Mouse (Mus musculus): ENCODE data around the gene Lin37. TPM values are rescaled to one million over a fixed set of nuclear protein-coding genes. Genes with fewer than 3 reads are reported as not detected.

The Lin37 gene
- polyA plus RNA-seq, 1 experiment from 2014 or later = 49.1 TPM

DNA sequence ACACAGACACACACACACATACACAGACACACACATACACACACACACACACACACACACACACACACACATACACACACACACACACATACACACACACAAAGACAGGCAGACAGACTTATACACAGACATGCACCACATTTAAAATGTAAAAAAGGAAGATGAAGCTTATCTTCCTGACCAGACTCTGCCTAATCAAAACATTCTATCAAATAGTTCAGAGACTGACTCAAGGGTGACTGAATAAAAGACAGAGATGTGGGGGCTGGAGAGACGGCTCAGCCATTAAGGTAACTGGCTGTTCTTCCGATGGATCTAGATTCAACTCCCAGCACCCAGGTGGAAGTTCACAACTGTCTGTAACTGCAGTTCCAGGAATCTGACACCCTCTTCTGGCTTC, 15.3 kb downstream of the Lin37 start:
- H3K9me3 ChIP-seq = no peaks in the 10 kb centered on the region
- H3K27ac ChIP-seq = no peak overlapping the region
- ATAC-seq (ENCODE audit: insufficient number of reproducible peaks, insufficient read depth, low FRiP score, low TSS enrichment) = no peak
- no peak overlapping the region for H3K4me2 ChIP-seq (replicated peaks)
- WGBS = 92% methylated on average over 2 of the region's 2 CpGs
- H3K4me1 ChIP-seq = no peaks in the 10 kb centered on the region
- H3K9ac ChIP-seq = no peak overlapping the region; the same call in 1 of the 2 replicates
- H3K4me3 ChIP-seq = no peak overlapping the region
- H3K36me3 ChIP-seq = peaks cover 69% of the 10 kb centered on the region
- H3K27me3 ChIP-seq = no peaks in the 10 kb centered on the region

DNA sequence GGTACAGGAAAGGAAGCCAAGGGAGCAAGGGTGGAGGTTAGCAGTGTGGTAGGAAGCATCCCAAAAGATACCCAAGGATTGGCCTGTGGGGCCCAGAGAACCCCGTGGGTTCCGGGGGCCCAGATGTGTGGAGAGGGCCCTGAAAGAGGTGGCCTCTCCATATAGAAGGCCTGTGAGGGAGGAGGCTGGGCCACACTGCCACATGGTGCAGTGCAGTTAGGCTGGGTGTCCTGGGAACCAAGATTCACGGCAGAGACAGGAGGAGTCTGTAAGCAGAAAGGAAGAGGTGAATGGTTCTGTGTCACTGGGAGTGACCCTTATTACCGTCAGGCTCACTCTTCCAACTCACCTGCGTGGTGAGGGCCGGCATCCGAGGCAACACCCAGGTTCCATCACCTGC, 19.1 kb downstream of the Lin37 start:
- peak; percentile 54; the same call in 1 of the 2 replicates for ATAC-seq (ENCODE audit: insufficient number of reproducible peaks, insufficient read depth, low FRiP score, low TSS enrichment)
- Histone ChIP-seq H3K27ac (no peak overlapping the region), H3K27me3 (no peaks in the 10 kb centered on the region), H3K9me3 (no peaks in the 10 kb centered on the region), H3K36me3 (peaks cover 45% of the 10 kb centered on the region), H3K9ac (no peak overlapping the region), H3K4me3 (no peak overlapping the region), H3K4me1 (peaks cover under 1% of the 10 kb centered on the region; the same call in 1 of the 2 replicates), H3K4me2 (replicated peaks) (no peak overlapping the region)
- WGBS = 91% methylated on average over 7 of the region's 7 CpGs

DNA sequence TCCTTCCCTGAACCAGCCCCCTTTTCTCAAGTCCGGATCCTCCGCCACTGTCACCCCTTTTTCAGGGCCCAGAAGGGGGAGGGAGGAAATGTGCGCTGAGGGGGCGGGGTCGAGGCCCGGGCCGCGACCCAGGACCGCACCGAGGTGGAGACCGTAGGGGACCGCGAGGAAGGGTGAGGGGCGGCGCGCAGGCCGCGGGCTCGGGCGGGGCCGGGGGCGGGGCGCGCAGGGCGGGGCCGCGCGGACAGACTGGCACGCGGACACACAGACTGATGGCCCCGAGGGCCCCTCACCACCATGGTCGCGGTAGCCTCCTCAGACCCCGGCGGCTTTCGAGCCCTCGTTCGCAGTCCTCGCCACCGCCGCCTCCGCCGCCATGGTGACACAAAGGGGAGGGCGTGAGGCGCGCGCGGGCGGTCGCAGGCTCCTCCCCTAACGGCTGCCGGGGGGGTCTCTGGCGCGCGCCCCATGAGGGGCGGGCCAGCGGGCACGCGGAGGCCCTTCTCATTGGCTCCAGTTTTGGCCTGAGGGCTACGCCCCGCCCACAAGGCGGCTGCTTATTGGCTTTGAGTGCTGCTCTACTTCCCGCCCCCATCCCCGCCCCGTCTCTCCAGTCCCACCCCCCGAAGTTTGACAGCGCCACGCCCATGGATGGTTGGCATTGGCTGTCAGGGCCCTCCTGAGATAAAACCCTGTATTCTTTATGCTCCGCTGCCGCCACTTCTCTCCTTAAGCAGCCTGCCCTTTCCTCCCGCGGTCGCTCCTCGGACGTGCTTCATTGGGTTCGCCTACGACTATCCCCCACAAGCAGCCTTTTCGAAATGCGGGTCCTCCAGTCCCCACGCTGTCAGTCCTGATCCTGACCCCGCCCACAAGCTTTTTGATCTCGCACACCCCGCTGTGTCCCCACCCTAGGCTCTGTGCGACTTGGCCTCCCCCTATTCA, 24.7 kb downstream of the Lin37 start, which contains the start of gene Arhgap33:
Gene Arhgap33, minus strand, starts transcription at position 428 of the 945 bp plus-strand sequence.
- Histone ChIP-seq H3K27ac (peak within 1 kb of the TSS; percentile 80), H3K4me3 (peak within 1 kb of the TSS; percentile 70), H3K4me2 (replicated peaks) (peak within 1 kb of the TSS; percentile 81), H3K36me3 (peaks cover 43% of the 10 kb centered on the region), H3K27me3 (no peaks in the 10 kb centered on the region; the same call in 1 of the 2 replicates), H3K9me3 (no peaks in the 10 kb centered on the region), H3K4me1 (peaks cover 34% of the 10 kb centered on the region), H3K9ac (peak within 1 kb of the TSS; percentile 78)
- peak; percentile 79 for ATAC-seq (ENCODE audit: insufficient number of reproducible peaks, insufficient read depth, low FRiP score, low TSS enrichment)
- under 1% methylated on average over 72 of the region's 84 CpGs for WGBS

DNA sequence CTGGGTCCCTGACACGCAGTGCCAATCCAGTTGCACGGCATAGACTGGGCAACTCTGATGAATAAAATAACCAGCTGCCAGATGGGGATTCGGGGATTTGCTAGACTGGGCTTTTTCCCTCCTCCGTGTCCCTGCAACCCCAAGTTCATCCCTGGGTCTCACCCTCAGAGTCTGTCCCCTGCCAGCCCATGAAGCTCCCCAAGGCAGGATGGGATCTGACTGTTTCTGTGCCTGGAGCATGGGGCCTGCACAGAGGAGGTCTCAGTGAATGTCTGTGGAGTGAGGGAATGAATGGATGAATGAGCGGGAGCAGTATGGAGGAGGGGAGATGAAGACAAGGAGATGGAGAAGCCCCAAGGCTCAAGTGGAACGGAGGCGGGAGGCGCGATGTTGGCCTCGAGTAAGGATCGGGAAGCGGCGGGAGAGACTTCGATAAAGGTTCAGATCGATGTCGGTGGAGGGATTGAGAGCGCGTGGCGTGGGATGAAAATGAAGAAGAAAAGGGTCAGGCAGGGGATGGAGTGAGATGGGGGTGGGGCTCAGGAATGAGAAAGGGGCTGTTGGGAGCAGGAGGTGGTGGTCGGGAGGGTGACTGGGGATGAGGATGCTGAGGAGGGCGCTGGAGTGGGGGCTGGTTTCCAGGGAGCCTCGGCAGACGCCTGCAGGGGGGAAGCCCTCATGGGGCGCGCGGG, 25.6 kb downstream of the Lin37 start:
- 7% methylated on average over 24 of the region's 26 CpGs for WGBS
- Histone ChIP-seq H3K9me3 (no peaks in the 10 kb centered on the region), H3K4me2 (replicated peaks) (peak overlapping the region; percentile 81), H3K36me3 (peaks cover 43% of the 10 kb centered on the region), H3K9ac (peak overlapping the region; percentile 78), H3K27ac (peak overlapping the region; percentile 80), H3K4me1 (peaks cover 34% of the 10 kb centered on the region), H3K27me3 (no peaks in the 10 kb centered on the region; the same call in 1 of the 2 replicates), H3K4me3 (peak overlapping the region; percentile 70)
- peak; percentile 24 for ATAC-seq (ENCODE audit: insufficient number of reproducible peaks, insufficient read depth, low FRiP score, low TSS enrichment)

GRCm38 (mm10) chr7:30532931-30533330, 26.7 kb downstream of the Lin37 start:
- H3K4me1 ChIP-seq = peaks cover 34% of the 10 kb centered on the region
- ATAC-seq (ENCODE audit: insufficient number of reproducible peaks, insufficient read depth, low FRiP score, low TSS enrichment) = no peak
- H3K9ac ChIP-seq = peak overlapping the region; percentile 28
- H3K4me2 ChIP-seq (replicated peaks) = peak overlapping the region; percentile 81
- H3K9me3 ChIP-seq = no peaks in the 10 kb centered on the region
- H3K27ac ChIP-seq = no peak overlapping the region
- 17% methylated on average over 8 of the region's 8 CpGs for WGBS
- no peak overlapping the region for H3K4me3 ChIP-seq
- no peaks in the 10 kb centered on the region; the same call in 1 of the 2 replicates for H3K27me3 ChIP-seq
- peaks cover 48% of the 10 kb centered on the region for H3K36me3 ChIP-seq

DNA sequence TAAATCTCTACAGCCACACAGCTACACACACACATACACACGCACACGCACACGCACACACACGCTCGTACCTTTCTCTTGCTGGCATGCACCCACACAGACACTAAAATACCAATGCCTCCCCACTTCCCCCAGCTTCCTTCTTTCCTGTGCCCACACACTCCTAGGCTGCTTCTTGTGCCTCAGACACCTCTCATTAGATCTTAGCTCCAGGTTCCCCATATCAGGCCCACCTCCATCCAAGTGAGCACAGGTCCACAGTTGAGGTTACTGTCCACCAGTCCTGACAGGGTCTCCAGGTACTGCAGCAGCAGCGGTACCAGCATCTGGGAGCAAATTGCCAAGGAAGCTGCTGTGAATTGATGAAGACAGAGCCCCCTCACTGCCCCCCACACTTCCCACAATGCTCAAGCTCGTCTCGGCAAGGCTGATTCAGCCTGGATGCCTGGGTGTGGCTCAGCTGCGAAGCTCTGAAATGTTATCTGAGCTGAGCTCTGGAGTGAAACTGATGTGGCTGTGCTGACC, 28.3 kb downstream of the Lin37 start:
- no peaks in the 10 kb centered on the region for H3K9me3 ChIP-seq
- WGBS = 80% methylated on average over 9 of the region's 9 CpGs
- peaks cover 41% of the 10 kb centered on the region for H3K4me1 ChIP-seq
- H3K4me2 ChIP-seq (replicated peaks) = no peak overlapping the region
- peaks cover 63% of the 10 kb centered on the region for H3K36me3 ChIP-seq
- H3K4me3 ChIP-seq = no peak overlapping the region
- no peak for ATAC-seq (ENCODE audit: insufficient number of reproducible peaks, insufficient read depth, low FRiP score, low TSS enrichment)
- H3K27ac ChIP-seq = no peak overlapping the region
- no peaks in the 10 kb centered on the region; the same call in 1 of the 2 replicates for H3K27me3 ChIP-seq
- H3K9ac ChIP-seq = peak overlapping the region; percentile 27

- no peak overlapping the region for H3K4me3 ChIP-seq
- H3K9ac ChIP-seq = peak overlapping the region; percentile 24; the same call in 1 of the 2 replicates
- no peaks in the 10 kb centered on the region for H3K9me3 ChIP-seq
- no peaks in the 10 kb centered on the region; the same call in 1 of the 2 replicates for H3K27me3 ChIP-seq
- H3K27ac ChIP-seq = peak overlapping the region; percentile 61; the same call in 1 of the 2 replicates
- WGBS = 75% methylated on average over 14 of the region's 14 CpGs
- no peak for ATAC-seq (ENCODE audit: insufficient number of reproducible peaks, insufficient read depth, low FRiP score, low TSS enrichment)
- peaks cover 89% of the 10 kb centered on the region for H3K36me3 ChIP-seq
- peaks cover 21% of the 10 kb centered on the region for H3K4me1 ChIP-seq
- peak overlapping the region; percentile 27; the same call in 1 of the 2 replicates for H3K4me2 ChIP-seq (replicated peaks)
Measured at GRCm38 (mm10) chr7:30526981-30527380, 32.7 kb downstream of the Lin37 start.

DNA sequence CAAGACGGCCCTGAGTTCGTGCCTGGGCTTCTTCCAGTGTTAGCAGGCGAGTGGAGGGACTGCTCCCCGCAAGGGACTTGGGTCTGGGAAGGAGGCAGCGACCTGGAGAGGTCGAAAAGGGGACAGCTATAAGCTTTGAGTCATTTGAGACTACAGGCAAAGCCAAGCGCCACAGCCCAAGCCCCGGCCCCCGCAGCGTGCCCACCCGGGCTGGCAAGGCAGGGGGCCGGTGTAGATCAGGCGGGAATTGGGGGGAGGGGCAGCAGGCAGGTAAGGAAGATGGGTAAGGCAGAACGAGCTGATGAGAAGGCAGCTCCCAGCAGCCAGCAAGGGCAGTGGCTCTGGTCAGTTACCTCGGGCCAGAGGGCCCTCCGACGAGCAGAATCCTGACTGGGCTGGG, 33.2 kb downstream of the Lin37 start:
- ATAC-seq (ENCODE audit: insufficient number of reproducible peaks, insufficient read depth, low FRiP score, low TSS enrichment) = no peak
- Histone ChIP-seq H3K9me3 (no peaks in the 10 kb centered on the region), H3K4me2 (replicated peaks) (peak overlapping the region; percentile 27), H3K4me1 (peaks cover 16% of the 10 kb centered on the region), H3K4me3 (no peak overlapping the region), H3K27ac (peak overlapping the region; percentile 61), H3K36me3 (peaks cover 83% of the 10 kb centered on the region), H3K9ac (peak overlapping the region; percentile 24; the same call in 1 of the 2 replicates), H3K27me3 (no peaks in the 10 kb centered on the region)
- WGBS = 15% methylated on average over 17 of the region's 17 CpGs

GRCm38 (mm10) chr7:30525954-30526353, 33.7 kb downstream of the Lin37 start:
- H3K27me3 ChIP-seq = no peaks in the 10 kb centered on the region
- no peak overlapping the region; the same call in 1 of the 2 replicates for H3K9ac ChIP-seq
- peak overlapping the region; percentile 27 for H3K4me2 ChIP-seq (replicated peaks)
- peaks cover 79% of the 10 kb centered on the region for H3K36me3 ChIP-seq
- WGBS = 22% methylated on average over 10 of the region's 10 CpGs
- no peaks in the 10 kb centered on the region for H3K9me3 ChIP-seq
- no peak for ATAC-seq (ENCODE audit: insufficient number of reproducible peaks, insufficient read depth, low FRiP score, low TSS enrichment)
- peak overlapping the region; percentile 61 for H3K27ac ChIP-seq
- H3K4me1 ChIP-seq = peaks cover 13% of the 10 kb centered on the region
- no peak overlapping the region for H3K4me3 ChIP-seq

GRCm38 (mm10) chr7:30524487-30524886, 35.2 kb downstream of the Lin37 start:
- H3K9me3 ChIP-seq = no peaks in the 10 kb centered on the region
- peaks cover 66% of the 10 kb centered on the region for H3K36me3 ChIP-seq
- no peak for ATAC-seq (ENCODE audit: insufficient number of reproducible peaks, insufficient read depth, low FRiP score, low TSS enrichment)
- H3K27ac ChIP-seq = no peak overlapping the region
- H3K4me1 ChIP-seq = peaks cover 13% of the 10 kb centered on the region
- no peak overlapping the region for H3K9ac ChIP-seq
- H3K4me2 ChIP-seq (replicated peaks) = no peak overlapping the region
- no peaks in the 10 kb centered on the region for H3K27me3 ChIP-seq
- 84% methylated on average over 6 of the region's 6 CpGs for WGBS
- H3K4me3 ChIP-seq = no peak overlapping the region

DNA sequence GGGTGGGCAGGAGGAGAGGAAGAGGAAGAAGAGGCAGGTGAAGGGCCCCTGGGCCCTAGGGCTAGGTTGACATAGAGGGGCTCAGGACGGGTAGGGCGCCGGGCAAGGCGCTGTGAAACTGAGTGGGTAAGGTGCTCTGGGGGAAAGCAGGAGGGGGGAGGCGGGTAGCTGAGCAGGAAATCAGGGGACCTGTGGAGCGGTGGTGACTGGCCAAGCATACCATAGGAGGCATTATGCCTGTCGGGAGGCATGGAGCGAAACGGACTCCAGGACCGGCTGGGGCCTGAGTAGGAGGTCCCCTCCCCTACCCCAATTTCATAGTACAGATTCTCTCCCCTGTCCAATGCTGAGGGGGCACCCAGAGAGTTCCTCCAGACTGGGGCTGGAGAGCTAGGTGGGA, 36.8 kb downstream of the Lin37 start:
- 73% methylated on average over 10 of the region's 10 CpGs for WGBS
- no peak overlapping the region for H3K9ac ChIP-seq
- H3K4me2 ChIP-seq (replicated peaks) = no peak overlapping the region
- H3K36me3 ChIP-seq = peaks cover 50% of the 10 kb centered on the region
- no peak overlapping the region for H3K27ac ChIP-seq
- no peak for ATAC-seq (ENCODE audit: insufficient number of reproducible peaks, insufficient read depth, low FRiP score, low TSS enrichment)
- H3K27me3 ChIP-seq = no peaks in the 10 kb centered on the region
- H3K4me3 ChIP-seq = no peak overlapping the region
- peaks cover 13% of the 10 kb centered on the region for H3K4me1 ChIP-seq
- H3K9me3 ChIP-seq = no peaks in the 10 kb centered on the region
